Mouse (Mus musculus) adrenal gland, postnatal 36 days (tissue): ENCODE results near the gene 4931423N10Rik. TPM values are rescaled to one million over a fixed set of nuclear protein-coding genes. Genes with fewer than 3 reads are reported as not detected.

Experiments used
- DNase-seq, 2 experiments: peaks; one replicate each; pipeline ENCODE4 v3.0.0; 2021; ENCODE audit warnings: mixed read lengths in 1 of 2
- long read RNA-seq, 2 experiments: library from polyadenylated mRNA; stranded (forward); transcript quantifications; one replicate each; pipeline ENCODE4 v2.0.0; 2021; ENCODE audit warnings: borderline sequencing depth in 2 of 2
- total RNA-seq, 2 experiments: library from RNA; stranded (reverse); gene quantifications; 2 replicates each; pipeline ENCODE4 v1.2.3; 2021

4931423N10Rik gene
- total RNA-seq = under 1 TPM in 1 of 2 experiments, not detected in 1; 0.13 TPM
- long read RNA-seq, experiment 1 = 0 reads
- long read RNA-seq, experiment 2 = 0 reads

GRCm38 (mm10) chr2:23207070-23207526 is at the start of gene 4931423N10Rik:
TSS of gene 4931423N10Rik (plus strand) at chr2:23207476.
- DNase-seq = no peak

- no peak for DNase-seq
Measured at GRCm38 (mm10) chr2:23172305-23172704, 35.0 kb upstream of the 4931423N10Rik start.

GRCm38 (mm10) chr2:23194366-23194765 is 12.9 kb upstream of the 4931423N10Rik start:
- DNase-seq = no peak

- DNase-seq = no peak
Measured at GRCm38 (mm10) chr2:23201034-23201433, 6.2 kb upstream of the 4931423N10Rik start.

GRCm38 (mm10) chr2:23202900-23203670 is 4.2 kb upstream of the 4931423N10Rik start:
- DNase-seq = no peak

- no peak for DNase-seq
Measured at GRCm38 (mm10) chr2:23213661-23214060, 6.4 kb downstream of the 4931423N10Rik start.

GRCm38 (mm10) chr2:23225199-23225598 is 17.9 kb downstream of the 4931423N10Rik start:
- no peak for DNase-seq

- DNase-seq = no peak
Measured at GRCm38 (mm10) chr2:23228463-23228862, 21.2 kb downstream of the 4931423N10Rik start.

GRCm38 (mm10) chr2:23234065-23234773 is 26.9 kb downstream of the 4931423N10Rik start:
- DNase-seq = peak; percentile 15 to 29

GRCm38 (mm10) chr2:23290991-23291390 is 83.7 kb downstream of the 4931423N10Rik start:
- DNase-seq = peak; percentile 10

- DNase-seq = no peak
Measured at GRCm38 (mm10) chr2:23314869-23315268, 107.6 kb downstream of the 4931423N10Rik start.

Other genes with a start within 250 kb of the 4931423N10Rik start
- 10 to 100 TPM; 67.3 to 72.7 TPM for gene Abi1, start 167.2 kb upstream of the 4931423N10Rik start, total RNA-seq
- 100 to 1,000 TPM in 1 of 2 experiments, 10 to 100 TPM in 1; 61.1 to 112 TPM for gene Acbd5, start 139.3 kb upstream of the 4931423N10Rik start, total RNA-seq
- 1 to 10 TPM; 1.4 to 1.7 TPM for gene Mastl, start 51.5 kb upstream of the 4931423N10Rik start, total RNA-seq
- gene Yme1l1, start 51.1 kb upstream of the 4931423N10Rik start, total RNA-seq = 100 to 1,000 TPM; 115 to 126 TPM
- not detected for gene Nxph2, start 113.8 kb downstream of the 4931423N10Rik start, total RNA-seq